Mouse (Mus musculus) embryonic facial prominence, embryonic 15.5 days (tissue): ENCODE results near the gene Npr2. TPM values are rescaled to one million over a fixed set of nuclear protein-coding genes. Genes with fewer than 3 reads are reported as not detected.

Experiments
- ATAC-seq: fragments of 200-750 bp; cut with Nextera tagmentation; 2 replicates; pipeline ENCODE4 v1.8.0; 2017; ENCODE audit warnings: low read depth, moderate TSS enrichment; ENCODE audit not compliant: insufficient number of reproducible peaks, low FRiP score, low TSS enrichment
- H3K27ac ChIP-seq: fragments of 300-500 bp; sonication (generic); replicated peaks from 2 replicates; pipeline ENCODE4 v1.5.1; 2015; ENCODE audit warnings: mild to moderate bottlenecking, inconsistent platforms
- H3K27me3 ChIP-seq: fragments of 300-500 bp; sonication (generic); 2 replicates; pipeline ENCODE4 v1.6.1; 2015; ENCODE audit warnings: inconsistent platforms
- H3K36me3 ChIP-seq: fragments of 300-500 bp; sonication (generic); 2 replicates; pipeline ENCODE4 v1.6.1; 2015; ENCODE audit warnings: mild to moderate bottlenecking, inconsistent platforms
- H3K4me1 ChIP-seq: fragments of 300-500 bp; sonication (generic); 2 replicates; pipeline ENCODE4 v1.6.1; 2015; ENCODE audit warnings: inconsistent platforms
- H3K4me2 ChIP-seq: fragments of 300-500 bp; sonication (generic); replicated peaks from 2 replicates; pipeline ENCODE4 v1.6.1; 2015; ENCODE audit warnings: mild to moderate bottlenecking, inconsistent platforms
- H3K4me3 ChIP-seq: fragments of 300-500 bp; sonication (generic); replicated peaks from 2 replicates; pipeline ENCODE4 v1.5.1; 2015; ENCODE audit warnings: mild to moderate bottlenecking, inconsistent platforms
- H3K9ac ChIP-seq: fragments of 300-500 bp; sonication (generic); 2 replicates; pipeline ENCODE4 v1.6.1; 2015; ENCODE audit warnings: inconsistent platforms
- H3K9me3 ChIP-seq: fragments of 300-500 bp; sonication (generic); replicated peaks from 2 replicates; pipeline ENCODE4 v1.6.1; 2016; ENCODE audit warnings: inconsistent platforms
- WGBS: fragments of 180-500 bp; shearing (Covaris S2); methylation state at CpG from one replicate; pipeline ENCODE4 v1.1.7; 2015; 5-methylcytosine and 5-hydroxymethylcytosine counted together
- polyA plus RNA-seq: library from polyadenylated mRNA; unstranded; fragments of >200 nt; fragmentation: Nextera tagmentation; extraction: Ambion mirVana; gene quantifications from 2 replicates; pipeline ENCODE4 v1.2.1, GENCODE M21; 2015

The Npr2 gene
- polyA plus RNA-seq, 1 experiment from 2014 or later, result 20.9 TPM

- no peak for ATAC-seq
- H3K36me3 ChIP-seq, result no peaks in the 10 kb centered on the region
- H3K27me3 ChIP-seq, result no peaks in the 10 kb centered on the region
- peaks cover 33% of the 10 kb centered on the region for H3K4me1 ChIP-seq
- H3K9me3 ChIP-seq, result no peaks in the 10 kb centered on the region
- no peak overlapping the region for H3K9ac ChIP-seq
- 16% methylated on average over 5 of the region's 5 CpGs for WGBS
- peak overlapping the region; percentile 82 for H3K4me2 ChIP-seq
- peak overlapping the region; percentile 88 for H3K27ac ChIP-seq
- H3K4me3 ChIP-seq, result peak overlapping the region; percentile 72
Observed at GRCm38 (mm10) chr4:43630671-43631045, 1.1 kb upstream of the Npr2 start.

DNA sequence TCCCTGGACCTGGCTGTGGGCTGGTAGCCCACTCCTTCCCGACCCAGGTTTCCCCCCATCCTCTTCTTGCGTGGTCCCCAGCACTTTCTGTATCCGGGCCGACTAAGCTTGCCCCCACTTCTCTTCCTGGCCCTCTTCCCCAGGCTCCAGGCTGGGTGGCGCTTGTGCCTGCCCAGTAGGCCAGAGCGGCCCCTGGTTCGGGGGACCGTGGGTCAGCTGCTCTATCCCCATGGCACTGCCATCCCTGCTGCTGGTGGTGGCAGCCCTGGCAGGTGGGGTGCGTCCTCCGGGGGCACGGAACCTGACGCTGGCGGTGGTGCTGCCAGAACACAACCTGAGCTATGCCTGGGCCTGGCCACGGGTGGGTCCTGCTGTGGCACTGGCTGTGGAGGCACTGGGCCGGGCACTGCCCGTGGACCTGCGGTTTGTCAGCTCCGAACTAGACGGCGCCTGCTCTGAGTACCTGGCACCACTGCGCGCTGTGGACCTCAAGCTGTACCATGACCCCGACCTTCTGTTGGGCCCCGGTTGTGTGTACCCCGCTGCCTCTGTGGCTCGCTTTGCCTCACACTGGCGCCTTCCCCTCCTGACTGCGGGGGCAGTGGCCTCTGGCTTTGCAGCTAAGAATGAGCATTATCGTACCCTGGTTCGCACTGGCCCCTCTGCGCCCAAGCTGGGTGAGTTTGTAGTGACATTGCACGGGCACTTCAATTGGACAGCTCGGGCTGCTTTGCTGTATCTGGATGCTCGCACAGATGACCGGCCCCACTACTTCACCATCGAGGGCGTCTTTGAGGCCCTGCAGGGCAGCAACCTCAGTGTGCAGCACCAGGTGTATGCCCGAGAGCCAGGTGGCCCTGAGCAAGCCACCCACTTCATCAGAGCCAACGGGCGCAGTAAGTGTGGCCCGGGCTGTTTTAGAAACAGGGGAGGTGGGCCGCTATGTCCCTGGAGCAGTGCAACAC is 503 bp downstream of the Npr2 start:
- peak; percentile 21; the same call in 1 of the 2 replicates for ATAC-seq
- Histone ChIP-seq H3K4me2 (peak overlapping the region; percentile 82), H3K4me3 (peak overlapping the region; percentile 72), H3K9me3 (no peaks in the 10 kb centered on the region), H3K27me3 (no peaks in the 10 kb centered on the region), H3K9ac (peak overlapping the region; percentile 73), H3K36me3 (no peaks in the 10 kb centered on the region), H3K27ac (peak overlapping the region; percentile 88; the same call in 1 of the 2 replicates), H3K4me1 (peaks cover 33% of the 10 kb centered on the region)
- 44% methylated on average over 42 of the region's 42 CpGs for WGBS

GRCm38 (mm10) chr4:43633296-43633695 is 1.6 kb downstream of the Npr2 start:
- peaks cover 33% of the 10 kb centered on the region for H3K4me1 ChIP-seq
- 69% methylated on average over 8 of the region's 8 CpGs for WGBS
- peak overlapping the region; percentile 82 for H3K4me2 ChIP-seq
- no peak overlapping the region for H3K9ac ChIP-seq
- no peak for ATAC-seq
- no peaks in the 10 kb centered on the region for H3K9me3 ChIP-seq
- no peak overlapping the region for H3K4me3 ChIP-seq
- no peaks in the 10 kb centered on the region for H3K36me3 ChIP-seq
- H3K27ac ChIP-seq, result no peak overlapping the region
- H3K27me3 ChIP-seq, result no peaks in the 10 kb centered on the region

DNA sequence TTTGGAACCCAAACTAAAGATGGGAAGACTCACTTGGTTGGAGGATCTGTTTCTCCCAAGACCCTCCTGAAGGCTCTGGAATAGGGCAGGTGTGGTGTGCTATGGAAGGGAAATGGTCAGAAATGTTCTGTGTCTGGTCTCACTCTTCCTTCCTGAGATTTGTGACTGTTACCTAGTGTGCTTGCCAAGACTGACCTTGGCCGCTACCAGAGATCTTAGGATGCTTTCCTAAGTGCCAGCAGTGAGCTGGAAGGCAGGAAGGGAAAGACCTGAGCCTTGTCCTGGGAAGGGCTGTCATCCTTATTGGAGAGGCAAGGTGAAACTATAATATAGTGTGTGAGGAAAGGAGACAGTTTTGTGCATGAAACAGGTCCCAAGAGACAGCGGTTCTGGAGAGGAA is 2.0 kb downstream of the Npr2 start:
- H3K4me1 ChIP-seq, result peaks cover 33% of the 10 kb centered on the region
- H3K9me3 ChIP-seq, result no peaks in the 10 kb centered on the region
- H3K27ac ChIP-seq, result no peak overlapping the region
- peak overlapping the region; percentile 82; the same call in 1 of the 2 replicates for H3K4me2 ChIP-seq
- H3K36me3 ChIP-seq, result no peaks in the 10 kb centered on the region
- ATAC-seq, result no peak
- 92% methylated on average over 2 of the region's 2 CpGs for WGBS
- H3K4me3 ChIP-seq, result no peak overlapping the region
- no peaks in the 10 kb centered on the region for H3K27me3 ChIP-seq
- no peak overlapping the region for H3K9ac ChIP-seq

DNA sequence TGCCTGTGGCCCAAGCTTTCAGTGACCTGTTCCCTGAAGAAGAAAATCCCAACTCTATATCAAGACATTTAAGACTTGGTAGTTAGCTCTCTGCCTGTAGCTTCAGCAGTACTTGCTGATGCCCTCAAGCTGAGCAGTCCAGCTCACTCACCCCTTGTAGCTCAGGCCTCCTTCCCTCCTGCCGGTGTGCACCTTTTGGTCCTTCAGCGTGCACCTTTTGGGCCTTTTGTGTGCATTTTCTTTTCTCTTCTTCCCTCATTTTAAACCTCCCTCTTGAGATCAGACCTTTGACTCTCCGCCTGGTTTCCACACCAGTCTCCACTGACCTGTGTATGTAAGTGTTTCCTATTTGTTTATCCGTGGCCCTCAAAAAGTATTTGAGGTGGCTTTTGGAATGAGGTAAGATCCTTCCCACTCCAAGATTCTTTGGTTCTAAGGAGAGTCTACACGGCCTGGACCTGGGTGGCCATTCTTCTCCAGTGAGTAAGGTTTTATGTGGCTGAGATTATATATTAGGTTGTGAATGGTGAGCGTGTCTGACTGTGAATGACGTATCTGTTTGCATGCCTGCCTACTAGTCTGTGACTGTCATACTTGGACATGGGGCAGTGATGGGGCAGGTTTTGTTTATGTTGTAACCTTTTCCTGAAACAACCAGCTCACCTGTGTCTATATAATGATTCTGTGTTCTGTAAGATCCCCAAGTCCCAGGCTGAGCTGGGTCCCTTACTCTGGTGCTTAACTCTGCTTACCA is 3.1 kb downstream of the Npr2 start:
- no peaks in the 10 kb centered on the region for H3K27me3 ChIP-seq
- no peak overlapping the region for H3K4me2 ChIP-seq
- H3K36me3 ChIP-seq, result no peaks in the 10 kb centered on the region
- H3K27ac ChIP-seq, result no peak overlapping the region
- H3K9me3 ChIP-seq, result no peaks in the 10 kb centered on the region
- H3K4me1 ChIP-seq, result peaks cover 33% of the 10 kb centered on the region
- no peak overlapping the region for H3K4me3 ChIP-seq
- no peak for ATAC-seq
- WGBS, result 88% methylated on average over 7 of the region's 7 CpGs
- no peak overlapping the region for H3K9ac ChIP-seq

GRCm38 (mm10) chr4:43636751-43637150 is 5.0 kb downstream of the Npr2 start:
- Histone ChIP-seq H3K27me3 (no peaks in the 10 kb centered on the region), H3K36me3 (0 out of 2 replicates have a peak, but pooled peaks cover 6% of the 10 kb centered on the region), H3K4me3 (no peak overlapping the region), H3K27ac (no peak overlapping the region), H3K4me1 (peaks cover 24% of the 10 kb centered on the region), H3K4me2 (no peak overlapping the region), H3K9me3 (no peaks in the 10 kb centered on the region), H3K9ac (no peak overlapping the region)
- no peak for ATAC-seq
- WGBS, result 63% methylated on average over 6 of the region's 6 CpGs

DNA sequence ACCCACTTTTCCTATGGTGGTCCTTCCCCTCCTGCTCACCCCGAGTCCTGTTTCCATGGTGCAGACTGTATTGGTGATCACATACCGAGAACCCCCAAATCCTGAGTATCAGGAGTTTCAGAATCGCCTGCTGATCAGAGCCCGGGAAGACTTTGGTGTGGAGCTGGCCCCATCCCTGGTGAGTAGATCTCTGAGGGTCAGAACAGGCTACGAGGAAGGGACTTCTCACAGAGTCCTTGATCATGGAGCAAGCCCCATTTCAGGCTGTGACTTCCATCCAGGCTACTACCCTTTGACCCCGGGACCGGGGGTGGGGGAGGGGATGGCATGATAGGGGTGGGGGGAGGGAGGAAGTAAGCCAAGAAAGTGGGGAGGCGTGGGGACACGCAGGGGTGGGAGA is 8.3 kb downstream of the Npr2 start:
- H3K9ac ChIP-seq, result no peak overlapping the region
- H3K4me1 ChIP-seq, result no peaks in the 10 kb centered on the region
- H3K9me3 ChIP-seq, result no peaks in the 10 kb centered on the region
- H3K27ac ChIP-seq, result no peak overlapping the region
- no peak overlapping the region for H3K4me2 ChIP-seq
- ATAC-seq, result no peak
- no peak overlapping the region for H3K4me3 ChIP-seq
- no peaks in the 10 kb centered on the region for H3K27me3 ChIP-seq
- H3K36me3 ChIP-seq, result peaks cover 24% of the 10 kb centered on the region; the same call in 1 of the 2 replicates
- WGBS, result 69% methylated on average over 9 of the region's 9 CpGs

GRCm38 (mm10) chr4:43640491-43640890 is 8.8 kb downstream of the Npr2 start:
- H3K27ac ChIP-seq, result no peak overlapping the region
- H3K4me3 ChIP-seq, result no peak overlapping the region
- H3K9me3 ChIP-seq, result no peaks in the 10 kb centered on the region
- H3K36me3 ChIP-seq, result peaks cover 27% of the 10 kb centered on the region; the same call in 1 of the 2 replicates
- no peak for ATAC-seq
- H3K27me3 ChIP-seq, result no peaks in the 10 kb centered on the region
- H3K9ac ChIP-seq, result no peak overlapping the region
- no peaks in the 10 kb centered on the region for H3K4me1 ChIP-seq
- WGBS, result 83% methylated on average over 6 of the region's 6 CpGs
- no peak overlapping the region for H3K4me2 ChIP-seq

DNA sequence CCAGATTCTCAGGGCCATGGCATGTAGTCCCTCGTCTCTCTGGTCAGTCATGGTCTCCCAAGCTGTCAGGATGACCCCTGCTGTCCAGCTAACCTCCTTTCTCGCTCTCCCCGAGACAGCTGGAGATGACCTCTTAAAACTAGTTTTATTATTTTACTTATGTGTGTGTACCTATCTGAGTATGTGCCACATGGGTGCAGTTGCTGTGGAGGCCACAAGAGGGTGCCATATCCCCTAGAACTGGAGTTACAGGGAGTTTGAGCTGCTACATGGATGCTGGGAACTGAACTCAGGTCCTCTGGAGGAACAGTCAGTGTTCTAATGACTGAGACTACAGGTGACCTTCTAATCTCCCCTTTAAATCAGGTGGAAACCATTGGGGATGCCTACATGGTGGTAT is 18.0 kb downstream of the Npr2 start:
- no peak overlapping the region for H3K27ac ChIP-seq
- peaks cover 54% of the 10 kb centered on the region for H3K36me3 ChIP-seq
- H3K9me3 ChIP-seq, result no peaks in the 10 kb centered on the region; the same call in 1 of the 2 replicates
- H3K4me3 ChIP-seq, result no peak overlapping the region
- ATAC-seq, result no peak
- H3K27me3 ChIP-seq, result no peaks in the 10 kb centered on the region
- H3K9ac ChIP-seq, result no peak overlapping the region
- H3K4me1 ChIP-seq, result peaks cover 9% of the 10 kb centered on the region; the same call in 1 of the 2 replicates
- WGBS, result 86% methylated on average over 3 of the region's 3 CpGs
- no peak overlapping the region for H3K4me2 ChIP-seq

DNA sequence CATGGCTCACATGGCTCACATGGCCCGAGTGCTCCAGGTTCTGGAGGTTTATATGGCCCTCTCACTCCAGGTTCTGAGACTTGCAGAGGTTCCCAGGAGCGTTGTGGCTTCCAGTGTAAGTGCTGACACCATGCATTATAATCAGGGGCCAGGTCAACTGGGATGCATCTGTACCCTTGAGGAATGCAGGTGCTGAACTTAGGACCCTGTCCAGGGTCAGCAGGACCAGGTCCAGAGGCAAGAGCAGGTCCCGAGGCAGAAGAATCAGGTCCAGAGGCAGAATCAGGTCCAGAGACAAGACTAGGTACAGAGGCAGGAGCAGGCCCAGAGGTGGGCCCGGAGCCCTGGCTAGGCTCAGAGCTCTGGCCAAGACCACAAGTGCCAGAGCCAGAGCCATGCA is 21.0 kb downstream of the Npr2 start:
- 86% methylated on average over 4 of the region's 4 CpGs for WGBS
- no peak overlapping the region for H3K4me2 ChIP-seq
- ATAC-seq, result no peak
- no peaks in the 10 kb centered on the region; the same call in 1 of the 2 replicates for H3K9me3 ChIP-seq
- no peak overlapping the region for H3K9ac ChIP-seq
- no peak overlapping the region for H3K27ac ChIP-seq
- H3K36me3 ChIP-seq, result peaks cover 26% of the 10 kb centered on the region
- H3K27me3 ChIP-seq, result no peaks in the 10 kb centered on the region
- H3K4me1 ChIP-seq, result peaks cover 18% of the 10 kb centered on the region; the same call in 1 of the 2 replicates
- no peak overlapping the region for H3K4me3 ChIP-seq
